Mouse (Mus musculus) kidney, adult 18-20 months (tissue): ENCODE data around the gene Npc2.

ENCODE experiments used
- DNase-seq: peaks from one replicate; pipeline ENCODE4 v3.0.0; 2021

The Npc2 gene

GRCm38 (mm10) chr12:84772726-84773441 lies at the start of gene Npc2, which contains the start of gene Isca2:
Npc2 (minus strand) TSS chr12:84773152.
Isca2 (plus strand) TSS chr12:84773251.
- DNase-seq, result peak; percentile 97

- no peak for DNase-seq
These were observed 46.5 kb upstream of the Npc2 start for GRCm38 (mm10) chr12:84819236-84820168.

DNA sequence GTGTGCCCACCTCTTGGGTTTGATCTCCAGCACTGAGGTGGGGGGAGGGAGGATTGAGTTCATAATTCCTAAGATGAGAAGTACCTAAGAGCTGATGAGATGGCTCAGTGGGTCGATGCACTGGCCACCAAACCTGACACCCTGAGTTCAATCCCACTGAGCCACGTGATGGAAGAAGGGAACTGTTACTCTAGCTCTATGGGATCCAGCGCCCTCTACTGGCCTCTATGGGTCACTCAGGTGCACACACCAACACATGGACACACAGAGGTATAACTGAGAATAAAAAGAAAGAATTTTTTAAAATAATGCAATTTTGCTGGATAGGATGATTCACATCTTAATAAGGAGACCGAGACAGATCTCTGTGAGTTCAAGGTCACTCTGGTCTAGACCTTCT lies 45.5 kb upstream of the Npc2 start:
- no peak for DNase-seq

- no peak for DNase-seq
These were observed 41.8 kb upstream of the Npc2 start for GRCm38 (mm10) chr12:84814663-84815325.

GRCm38 (mm10) chr12:84813773-84814172 lies 40.8 kb upstream of the Npc2 start:
- no peak for DNase-seq

DNA sequence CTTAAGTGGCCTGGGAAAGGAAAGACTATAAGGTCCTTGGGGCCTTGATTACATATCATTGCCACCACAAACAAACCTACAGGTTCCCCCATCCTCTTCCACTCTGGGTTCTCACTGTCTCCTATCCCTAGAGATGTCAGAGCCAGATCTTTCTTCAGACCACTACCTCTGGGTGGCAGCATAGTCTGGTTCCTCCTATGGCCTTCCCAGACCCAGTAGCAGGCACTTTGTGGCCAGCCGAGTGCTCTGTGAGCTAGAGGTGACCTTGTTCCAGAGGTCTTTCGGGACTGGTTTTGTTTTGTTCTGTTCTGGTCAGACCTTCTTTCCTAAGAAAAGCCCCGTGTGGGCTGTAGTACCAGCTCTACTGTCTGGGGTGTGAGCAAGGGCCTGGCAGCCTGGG lies 39.1 kb upstream of the Npc2 start:
- no peak for DNase-seq

GRCm38 (mm10) chr12:84811510-84811909 lies 38.6 kb upstream of the Npc2 start:
- no peak for DNase-seq

GRCm38 (mm10) chr12:84810810-84811209 lies 37.9 kb upstream of the Npc2 start:
- no peak for DNase-seq

GRCm38 (mm10) chr12:84809033-84809432 lies 36.1 kb upstream of the Npc2 start:
- DNase-seq, result no peak

DNA sequence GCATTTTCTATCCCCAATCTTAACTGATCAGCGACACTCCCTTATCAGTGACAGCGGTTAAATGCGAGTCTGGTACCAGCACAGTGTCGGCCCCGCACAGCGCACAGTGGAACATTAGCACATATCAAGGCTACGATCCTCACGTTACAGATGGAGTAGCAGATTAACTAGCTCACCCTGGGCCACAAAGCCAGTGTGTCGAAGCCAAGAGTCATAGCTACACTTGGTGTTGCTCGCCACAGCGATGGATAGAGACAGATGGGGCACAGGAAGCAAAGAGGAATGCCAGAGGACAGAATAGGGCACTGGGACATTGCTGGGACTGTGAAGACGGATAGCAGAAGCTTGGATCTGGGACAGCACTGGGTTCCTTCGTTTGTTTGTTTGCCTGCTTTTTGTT lies 34.4 kb upstream of the Npc2 start:
- no peak for DNase-seq

DNA sequence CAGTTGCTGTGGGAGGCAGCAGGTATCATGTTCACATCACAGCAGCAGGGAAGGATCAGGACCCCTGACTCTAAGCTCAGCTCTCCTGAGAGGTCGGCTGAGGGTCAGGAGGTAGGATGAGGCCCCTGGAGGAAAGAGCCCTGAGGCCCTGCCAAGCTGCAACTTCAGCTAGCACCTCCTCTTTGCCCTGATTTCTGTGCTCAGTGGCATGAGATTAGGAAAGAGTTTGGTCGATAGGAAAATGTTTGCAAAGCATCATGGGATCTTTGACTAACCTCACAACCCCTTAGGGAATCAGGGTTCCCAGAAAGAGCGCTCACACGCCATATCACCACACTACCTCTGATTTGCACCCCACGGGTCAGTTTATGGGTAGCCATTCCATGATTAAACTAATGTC lies 33.8 kb upstream of the Npc2 start:
- no peak for DNase-seq

- no peak for DNase-seq
These were observed 33.1 kb upstream of the Npc2 start for GRCm38 (mm10) chr12:84806010-84806409.

DNA sequence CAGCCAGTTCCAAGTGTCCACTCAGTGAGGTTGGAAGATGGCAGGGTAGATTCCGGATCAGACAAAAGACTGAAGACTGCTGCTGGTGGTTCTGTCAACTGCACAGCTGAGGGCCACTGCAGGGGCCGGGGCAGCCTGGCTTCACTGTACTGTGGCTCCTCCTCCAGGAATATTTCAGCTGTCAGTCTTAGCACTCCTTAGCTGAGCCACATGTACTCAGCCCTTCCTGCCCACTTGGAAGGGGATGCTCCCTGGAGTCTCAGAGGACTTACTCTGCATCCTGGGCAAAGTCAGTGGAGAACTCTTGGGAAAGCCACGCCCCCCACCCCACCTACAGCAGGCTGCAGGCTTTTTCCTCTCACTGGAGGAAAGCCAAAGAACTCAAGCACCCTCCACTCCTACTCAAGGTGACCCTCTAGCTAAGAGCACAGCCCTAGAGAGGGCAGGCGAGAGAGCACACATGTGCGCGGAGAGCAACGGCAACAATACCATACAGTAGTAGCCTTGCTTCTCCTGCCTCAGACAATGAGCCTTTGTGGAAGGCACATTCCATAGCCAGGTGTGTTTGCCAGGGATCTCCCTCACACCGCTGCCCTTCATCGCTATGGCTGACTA lies 32.4 kb upstream of the Npc2 start:
- no peak for DNase-seq

GRCm38 (mm10) chr12:84802625-84803024 lies 29.7 kb upstream of the Npc2 start:
- no peak for DNase-seq

DNA sequence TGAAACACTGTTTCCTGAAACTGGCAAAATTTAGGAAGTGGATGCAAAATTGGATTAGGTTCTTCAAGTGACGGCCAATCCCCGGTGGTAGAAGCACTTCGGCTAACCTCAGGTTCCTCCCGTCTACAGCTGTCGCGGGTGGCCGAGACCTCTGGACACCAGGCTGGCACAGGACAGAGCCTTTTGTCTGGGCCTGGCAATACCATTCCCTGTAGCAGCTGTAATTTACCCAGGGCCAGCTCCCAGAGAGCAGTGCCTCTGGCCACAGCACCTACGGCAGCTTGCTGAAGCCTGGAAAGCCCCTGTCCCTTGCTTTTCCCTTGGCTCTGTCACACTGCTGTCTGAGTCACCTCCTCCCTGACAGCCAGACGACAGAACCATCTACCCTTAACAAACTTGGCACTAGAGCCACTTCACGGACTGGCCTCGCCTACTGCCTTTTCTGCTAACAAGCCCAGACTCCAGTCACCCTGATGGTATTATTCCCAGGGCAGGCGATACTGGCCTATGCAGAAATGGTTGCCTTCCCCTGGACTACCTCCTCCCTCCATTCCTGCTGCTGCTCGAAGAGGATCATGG lies 28.7 kb upstream of the Npc2 start:
- no peak for DNase-seq

GRCm38 (mm10) chr12:84800419-84800818 lies 27.5 kb upstream of the Npc2 start:
- no peak for DNase-seq

GRCm38 (mm10) chr12:84799086-84799485 lies 26.1 kb upstream of the Npc2 start:
- no peak for DNase-seq

GRCm38 (mm10) chr12:84794647-84795046 lies 21.7 kb upstream of the Npc2 start:
- DNase-seq, result no peak

DNA sequence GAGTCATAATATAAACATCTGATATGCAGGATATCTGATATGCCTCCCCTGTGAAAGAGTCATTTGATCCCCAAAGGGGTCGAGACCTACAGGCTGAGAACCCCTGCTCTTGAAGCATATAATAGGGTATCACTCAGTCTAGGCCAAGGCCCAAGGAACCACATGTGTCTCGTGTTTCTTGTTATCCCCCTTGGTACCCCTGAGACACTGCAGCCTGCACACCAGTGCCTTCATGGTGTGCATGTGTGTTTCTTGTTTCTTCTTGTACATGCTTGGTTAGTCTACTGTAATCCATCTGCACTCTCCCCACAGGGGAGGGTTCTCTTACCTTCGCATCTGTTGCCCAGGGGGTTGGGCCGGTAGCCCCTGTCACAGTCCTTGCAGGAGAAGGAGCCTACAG lies 19.7 kb upstream of the Npc2 start:
- no peak for DNase-seq

GRCm38 (mm10) chr12:84790853-84791252 lies 17.9 kb upstream of the Npc2 start:
- DNase-seq, result no peak

DNA sequence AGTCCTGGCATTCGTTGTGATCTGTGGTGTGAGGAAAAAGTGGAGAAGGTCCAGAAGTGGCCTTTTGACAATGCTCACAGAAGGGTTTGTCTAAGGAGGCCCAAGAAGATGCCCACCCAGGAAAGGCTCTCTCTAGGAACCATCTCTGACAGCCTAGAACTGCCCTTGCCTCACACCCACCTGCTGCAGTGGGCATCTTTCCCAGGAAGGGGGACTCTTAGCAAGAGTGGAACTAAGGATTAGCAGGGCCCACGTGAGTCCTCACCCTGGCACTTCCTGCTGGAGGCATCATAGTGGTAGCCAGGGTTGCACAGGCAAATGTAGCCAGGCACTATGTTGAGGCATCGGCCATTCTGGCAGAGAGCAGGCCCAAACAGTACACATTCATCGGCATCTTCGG lies 13.1 kb upstream of the Npc2 start:
- DNase-seq, result no peak

- DNase-seq, result peak; percentile 85
These were observed 11.8 kb upstream of the Npc2 start for GRCm38 (mm10) chr12:84784604-84785381.
